Mouse (Mus musculus): ENCODE results near the gene Lmx1a. TPM values are rescaled to one million over a fixed set of nuclear protein-coding genes. Genes with fewer than 3 reads are reported as not detected.

Gene Lmx1a
- total RNA-seq, 2 experiments from 2014 or later: not detected

DNA sequence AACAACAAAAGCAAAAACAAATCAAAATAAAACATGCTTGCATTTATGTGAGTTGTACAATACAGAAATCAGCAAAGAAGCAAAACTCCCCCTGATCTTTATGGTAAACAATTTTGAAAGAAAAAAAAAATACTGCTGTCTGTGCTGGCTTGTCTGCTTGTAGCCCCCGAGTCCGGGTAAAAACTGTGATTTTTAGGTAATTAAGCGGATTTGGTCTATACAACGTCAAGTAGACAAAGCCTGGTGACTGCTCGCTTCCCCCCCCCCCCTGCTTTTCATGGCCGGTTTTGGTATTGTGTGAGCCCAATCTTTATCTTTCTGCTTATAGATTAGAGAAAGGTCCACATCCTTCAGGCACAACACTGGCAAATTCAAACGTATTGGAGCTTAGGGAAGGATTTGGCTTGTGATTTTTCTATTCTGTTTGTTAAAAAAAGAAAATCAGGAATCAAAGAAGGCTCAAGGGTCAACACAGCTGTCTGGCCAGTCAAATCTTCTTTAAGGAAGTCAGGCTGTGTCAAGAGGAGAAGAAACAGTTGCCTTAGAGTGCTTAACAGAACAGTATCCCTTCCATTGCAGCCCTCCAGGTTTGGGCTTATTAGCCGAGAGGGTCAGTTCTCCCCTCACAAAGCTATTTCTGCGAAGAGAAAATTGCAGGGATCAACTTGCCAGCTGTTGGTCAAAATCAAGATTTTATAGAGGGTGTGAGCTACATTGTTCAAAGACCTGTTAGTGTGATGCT, 4.6 kb downstream of the Lmx1a start:
- DNase-seq (ENCODE audit: low spot score in 2 of 2): no peak

- DNase-seq (ENCODE audit: low spot score in 2 of 2): no peak
Observed at GRCm38 (mm10) chr1:167694731-167695130, 5.7 kb downstream of the Lmx1a start.

DNA sequence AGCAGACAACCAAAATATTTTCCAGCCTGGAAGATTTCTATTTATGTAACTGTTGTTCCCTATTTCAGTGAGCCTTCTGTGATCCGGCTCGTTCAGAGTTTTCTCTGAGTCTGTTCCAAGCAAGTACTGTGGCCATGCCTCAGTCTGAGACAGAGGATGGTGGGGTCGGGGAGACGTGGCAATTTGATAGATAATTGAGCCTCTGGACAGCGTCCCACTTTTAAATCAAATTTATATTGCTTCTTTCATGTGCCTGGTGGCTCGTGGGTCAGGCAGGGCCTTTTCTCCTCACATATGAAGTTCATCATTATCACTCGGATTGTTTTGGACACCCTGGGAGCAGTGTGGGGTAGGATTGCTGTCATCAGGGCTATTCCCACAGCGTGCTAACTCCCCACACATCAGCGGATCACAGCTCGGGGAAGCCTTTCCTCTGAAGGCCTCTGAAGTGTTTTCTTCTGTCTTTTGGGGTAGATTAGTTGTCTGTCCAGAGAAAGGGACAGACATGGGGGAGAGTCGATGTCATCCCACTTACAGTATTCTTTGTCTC, 6.9 kb downstream of the Lmx1a start:
- no peak for DNase-seq (ENCODE audit: low spot score in 2 of 2)

- no peak for DNase-seq (ENCODE audit: low spot score in 2 of 2)
Observed at GRCm38 (mm10) chr1:167699706-167700105, 10.7 kb downstream of the Lmx1a start.

GRCm38 (mm10) chr1:167700221-167700620, 11.2 kb downstream of the Lmx1a start:
- no peak for DNase-seq (ENCODE audit: low spot score in 2 of 2)

- DNase-seq (ENCODE audit: low spot score in 2 of 2): no peak
Observed at GRCm38 (mm10) chr1:167705527-167705926, 16.5 kb downstream of the Lmx1a start.

- DNase-seq (ENCODE audit: low spot score in 2 of 2): no peak
Observed at GRCm38 (mm10) chr1:167708761-167709160, 19.7 kb downstream of the Lmx1a start.

GRCm38 (mm10) chr1:167715730-167716341, 26.8 kb downstream of the Lmx1a start:
- DNase-seq (ENCODE audit: low spot score in 2 of 2): no peak

- no peak for DNase-seq (ENCODE audit: low spot score in 2 of 2)
Observed at GRCm38 (mm10) chr1:167734471-167734870, 45.4 kb downstream of the Lmx1a start.

DNA sequence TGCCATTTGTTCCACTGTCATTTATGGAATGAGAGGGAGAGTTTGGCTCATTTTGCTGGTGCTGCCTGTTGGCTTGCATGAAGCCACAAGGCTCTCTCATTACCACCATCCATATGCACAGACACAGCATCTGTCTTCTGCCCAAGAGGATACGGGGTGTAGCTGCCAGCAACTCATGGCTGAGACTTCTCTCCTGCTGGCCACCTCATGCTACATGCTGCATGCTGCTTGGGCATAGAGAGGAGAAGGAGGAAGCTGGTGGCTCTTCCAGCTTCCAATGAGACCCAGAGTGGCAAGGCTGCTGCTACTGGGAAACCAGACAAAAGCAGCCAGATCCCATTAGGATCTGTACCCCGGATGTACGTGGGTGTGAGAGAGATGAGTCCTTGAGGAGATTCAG, 47.8 kb downstream of the Lmx1a start:
- DNase-seq (ENCODE audit: low spot score in 2 of 2): peak; percentile 5 to 11

DNA sequence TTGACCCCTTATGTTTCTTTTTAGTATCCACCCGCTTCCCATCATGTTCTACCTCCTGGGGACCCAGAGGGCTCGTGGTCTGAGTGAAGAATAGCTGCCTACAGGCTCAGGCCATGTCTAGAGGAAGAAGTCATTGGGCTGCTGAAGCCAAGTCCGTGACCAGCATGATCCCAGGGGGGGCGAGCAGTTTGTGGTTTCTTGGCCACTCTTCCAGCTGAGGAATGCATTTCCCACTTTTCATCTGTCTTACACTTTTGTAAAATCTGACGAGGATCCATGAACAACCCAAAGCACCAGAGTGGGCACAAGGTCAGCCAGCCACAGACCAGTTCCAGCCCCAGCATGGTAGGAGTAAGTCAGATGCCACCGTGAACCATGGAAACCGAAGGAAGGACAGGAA, 50.2 kb downstream of the Lmx1a start:
- no peak for DNase-seq (ENCODE audit: low spot score in 2 of 2)

DNA sequence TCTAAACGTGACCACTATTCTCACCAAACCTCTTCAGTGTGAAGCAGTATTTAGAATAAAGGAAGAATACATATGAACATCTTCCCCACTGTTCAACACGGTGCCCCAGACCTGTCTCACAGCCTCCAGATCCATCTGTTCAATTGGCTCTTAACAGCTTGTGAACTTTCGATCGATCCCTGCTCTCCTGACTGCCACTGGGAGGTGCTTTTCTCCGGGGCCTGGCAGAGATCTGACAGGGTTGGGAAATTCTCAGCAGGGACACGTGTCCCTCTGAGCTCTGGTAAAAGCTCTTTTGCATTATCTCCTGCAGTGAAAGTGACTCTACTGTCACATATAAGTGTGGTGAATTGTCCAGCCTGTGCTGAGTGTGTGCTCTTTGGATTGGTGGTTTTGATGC, 57.6 kb downstream of the Lmx1a start:
- DNase-seq (ENCODE audit: low spot score in 2 of 2): no peak

- DNase-seq (ENCODE audit: low spot score in 2 of 2): no peak
Observed at GRCm38 (mm10) chr1:167752661-167753060, 63.6 kb downstream of the Lmx1a start.

DNA sequence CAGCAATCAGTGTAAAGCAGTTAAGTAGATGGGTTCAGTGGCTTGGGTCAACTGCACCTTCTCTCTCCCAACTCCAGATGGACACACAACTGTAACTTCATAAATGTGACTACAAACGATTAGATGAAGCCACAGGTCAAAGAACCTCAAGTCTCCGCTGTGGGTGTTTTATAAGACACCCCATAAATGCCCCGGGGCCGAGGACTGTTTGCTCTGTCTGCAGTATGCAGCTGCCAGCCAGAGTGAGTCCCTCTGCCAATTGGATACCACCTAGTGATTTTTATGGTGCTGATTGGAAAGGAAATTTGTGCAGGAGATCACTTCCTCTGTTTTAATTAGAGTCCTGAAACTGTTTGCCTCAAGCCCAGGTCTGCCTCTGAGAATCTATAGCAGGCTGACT, 65.0 kb downstream of the Lmx1a start:
- DNase-seq (ENCODE audit: low spot score in 2 of 2): no peak

DNA sequence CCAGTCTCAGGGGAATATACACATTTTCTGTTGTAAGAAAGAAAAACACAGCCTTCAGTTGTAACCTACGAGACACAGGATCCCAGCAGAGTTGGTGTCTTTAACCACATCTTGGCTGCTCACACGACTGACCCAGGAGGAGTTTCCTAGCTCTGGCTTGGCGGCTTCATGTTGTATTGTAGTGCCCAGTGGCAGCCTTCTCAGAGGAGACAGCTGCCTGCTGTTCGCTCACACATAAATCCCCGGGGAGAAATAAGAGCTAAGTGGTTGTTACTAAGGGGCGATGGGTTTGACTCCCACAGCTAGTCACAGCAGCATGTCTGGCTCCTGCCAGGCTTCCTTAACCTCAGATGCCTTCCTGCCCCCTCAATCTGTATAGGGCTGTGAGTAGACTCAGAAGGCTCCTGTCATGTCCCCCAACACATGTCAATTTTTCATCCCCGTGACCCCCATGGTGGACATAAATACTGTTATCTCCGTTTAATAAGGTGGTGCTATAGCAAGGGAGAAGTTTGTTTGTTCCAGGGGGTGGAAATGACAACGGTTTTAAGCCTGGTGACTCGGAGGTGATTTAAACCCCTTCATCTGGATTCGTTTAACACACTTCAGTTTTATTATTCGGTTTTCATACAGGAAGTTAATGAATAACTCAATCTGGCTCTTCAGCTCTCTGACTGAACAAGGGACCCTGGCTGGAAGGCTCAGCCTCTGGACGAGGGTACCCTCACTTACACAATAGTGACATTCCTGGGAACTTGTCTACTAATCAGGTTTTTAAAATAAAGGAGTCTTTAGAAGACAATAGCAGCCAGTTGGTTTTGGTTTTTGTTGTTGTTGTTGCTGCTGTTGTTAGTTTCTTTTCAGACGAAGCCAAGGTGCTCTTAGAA, 65.8 kb downstream of the Lmx1a start:
- DNase-seq (ENCODE audit: low spot score in 2 of 2): no peak

GRCm38 (mm10) chr1:167758208-167758607, 69.2 kb downstream of the Lmx1a start:
- DNase-seq (ENCODE audit: low spot score in 2 of 2): no peak

- DNase-seq (ENCODE audit: low spot score in 2 of 2): no peak
Observed at GRCm38 (mm10) chr1:167760307-167760706, 71.3 kb downstream of the Lmx1a start.

DNA sequence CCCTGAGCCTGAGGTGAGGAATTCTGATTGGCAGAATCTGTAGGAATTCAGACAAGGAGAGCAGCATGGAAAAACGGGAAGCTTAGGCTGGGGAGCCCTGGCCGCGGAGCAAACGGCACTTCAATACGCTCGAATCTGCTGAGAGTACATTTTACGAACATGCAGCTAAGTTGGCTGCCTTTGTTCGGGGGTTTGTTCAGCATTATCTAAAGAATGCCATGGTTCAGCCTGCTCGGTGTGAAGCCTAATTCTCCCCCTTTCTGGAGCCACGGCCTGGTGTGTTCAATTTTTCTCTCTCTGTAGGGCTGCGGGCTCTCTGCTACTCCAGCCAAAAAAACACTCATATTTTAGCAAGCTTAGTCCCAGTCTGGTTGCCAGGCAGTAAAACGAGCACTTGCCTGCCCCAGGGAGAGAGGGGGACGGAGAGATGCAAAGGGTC, 72.8 kb downstream of the Lmx1a start:
- DNase-seq (ENCODE audit: low spot score in 2 of 2): no peak

GRCm38 (mm10) chr1:167766619-167767018, 77.6 kb downstream of the Lmx1a start:
- no peak for DNase-seq (ENCODE audit: low spot score in 2 of 2)

DNA sequence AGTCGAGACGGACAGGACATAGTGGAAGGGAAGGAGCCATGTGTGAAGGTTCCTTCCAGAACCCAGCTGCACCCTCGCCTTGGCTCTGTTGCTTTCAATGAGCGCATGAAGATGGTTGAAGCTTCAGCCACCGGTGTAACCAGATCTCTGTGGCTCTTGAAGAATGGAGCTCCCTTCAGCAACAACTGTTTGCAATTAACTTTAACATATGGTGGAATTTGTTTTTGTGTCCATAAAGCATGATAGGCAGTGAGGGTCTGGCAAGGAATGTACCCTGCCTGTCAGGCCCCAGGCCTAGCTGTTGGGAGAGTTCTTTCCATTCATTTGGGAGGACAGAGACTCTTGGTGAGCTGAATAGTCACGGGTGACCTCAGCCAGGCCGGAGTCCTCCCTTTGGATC, 81.4 kb downstream of the Lmx1a start:
- no peak for DNase-seq (ENCODE audit: low spot score in 2 of 2)

DNA sequence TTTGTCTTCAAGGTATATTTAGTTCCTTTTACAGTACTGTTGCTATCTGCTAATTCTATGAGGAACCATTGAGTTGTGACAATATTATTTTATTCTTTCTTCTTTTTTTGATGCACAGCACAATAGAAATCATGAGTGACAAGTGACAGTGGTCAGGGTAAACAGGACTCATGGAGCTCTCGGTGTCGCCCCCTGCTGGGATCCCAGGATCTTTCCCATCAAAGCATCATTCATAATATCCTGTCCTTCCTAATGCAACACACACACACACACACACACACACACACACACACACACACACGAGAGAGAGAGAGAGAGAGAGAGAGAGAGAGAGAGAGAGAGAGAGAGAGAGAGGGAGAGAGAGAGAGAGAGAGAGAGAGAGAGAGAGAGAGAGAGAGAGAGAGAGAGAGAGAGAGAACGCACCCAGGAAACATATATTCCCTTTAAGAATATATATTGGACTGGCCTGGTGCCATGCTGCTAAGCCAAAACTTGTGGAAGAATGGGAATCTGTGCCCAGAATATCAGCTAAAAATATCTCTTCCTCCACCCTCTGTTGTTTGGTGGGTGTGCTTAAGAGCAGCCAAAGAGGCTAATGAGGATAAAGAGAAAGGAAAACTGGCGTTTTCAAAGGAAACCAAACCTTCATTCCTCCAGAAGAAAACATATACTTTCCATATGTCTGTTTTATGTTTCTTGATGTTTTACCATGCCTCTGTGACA, 90.9 kb downstream of the Lmx1a start:
- DNase-seq (ENCODE audit: low spot score in 2 of 2): peak; percentile 23 to 38

Measured in left cerebral cortex, adult 18-20 months (tissue).